Mouse (Mus musculus): ENCODE results near the gene Neurog3.

Neurog3 gene

GRCm38 (mm10) chr10:62135696-62136470, 3.0 kb downstream of the Neurog3 start:
- in situ Hi-C loops (cut with MboI; ENCODE audit: low sequenced_read_pairs): no loop called here

GRCm38 (mm10) chr10:62137150-62137549, 4.3 kb downstream of the Neurog3 start:
- in situ Hi-C loops (cut with MboI; ENCODE audit: low sequenced_read_pairs): no loop called here

GRCm38 (mm10) chr10:62138040-62138439, 5.2 kb downstream of the Neurog3 start:
- in situ Hi-C loops (cut with MboI; ENCODE audit: low sequenced_read_pairs): no loop called here

GRCm38 (mm10) chr10:62143820-62144219, 10.9 kb downstream of the Neurog3 start, which contains the start of gene Fam241b:
Fam241b (minus strand) TSS chr10:62143920.
- in situ Hi-C loops (cut with MboI; ENCODE audit: low sequenced_read_pairs): no loop called here

- in situ Hi-C loops (cut with MboI; ENCODE audit: low sequenced_read_pairs): no loop called here
Measured at GRCm38 (mm10) chr10:62145957-62146356, 13.1 kb downstream of the Neurog3 start.

- in situ Hi-C loops (cut with MboI; ENCODE audit: low sequenced_read_pairs): no loop called here
Measured at GRCm38 (mm10) chr10:62147466-62148248, 14.8 kb downstream of the Neurog3 start.

GRCm38 (mm10) chr10:62149929-62150328, 17.0 kb downstream of the Neurog3 start:
- in situ Hi-C loops (cut with MboI; ENCODE audit: low sequenced_read_pairs): no loop called here

- in situ Hi-C loops (cut with MboI; ENCODE audit: low sequenced_read_pairs): no loop called here
Measured at GRCm38 (mm10) chr10:62162410-62162809, 29.5 kb downstream of the Neurog3 start.

GRCm38 (mm10) chr10:62172841-62173553, 40.1 kb downstream of the Neurog3 start:
- in situ Hi-C loops (cut with MboI; ENCODE audit: low sequenced_read_pairs): no loop called here

- in situ Hi-C loops (cut with MboI; ENCODE audit: low sequenced_read_pairs): no loop called here
Measured at GRCm38 (mm10) chr10:62173941-62174448, 41.1 kb downstream of the Neurog3 start.

- in situ Hi-C loops (cut with MboI; ENCODE audit: low sequenced_read_pairs): no loop called here
Measured at GRCm38 (mm10) chr10:62174533-62175313, 41.8 kb downstream of the Neurog3 start.

- in situ Hi-C loops (cut with MboI; ENCODE audit: low sequenced_read_pairs): loop anchor here (10.0 kb wide), 1 partner anchor 125 kb away; no protein-coding TSS in a partner anchor
Measured at GRCm38 (mm10) chr10:62179944-62180343, 47.1 kb downstream of the Neurog3 start.

- in situ Hi-C loops (cut with MboI; ENCODE audit: low sequenced_read_pairs): loop anchor here (10.0 kb wide), 1 partner anchor 127 kb away; no protein-coding TSS in a partner anchor
Measured at GRCm38 (mm10) chr10:62181701-62182100, 48.8 kb downstream of the Neurog3 start.

- in situ Hi-C loops (cut with MboI; ENCODE audit: low sequenced_read_pairs): loop anchor here (10.0 kb wide), 1 partner anchor 128 kb away; no protein-coding TSS in a partner anchor
Measured at GRCm38 (mm10) chr10:62182471-62183014, 49.7 kb downstream of the Neurog3 start.

- in situ Hi-C loops (cut with MboI; ENCODE audit: low sequenced_read_pairs): loop anchor here (10.0 kb wide), 1 partner anchor 128 kb away; no protein-coding TSS in a partner anchor
Measured at GRCm38 (mm10) chr10:62183053-62183452, 50.2 kb downstream of the Neurog3 start.

Data from CH12F3 (cell line).